Mouse (Mus musculus): ENCODE data around the gene Atat1.

DNA sequence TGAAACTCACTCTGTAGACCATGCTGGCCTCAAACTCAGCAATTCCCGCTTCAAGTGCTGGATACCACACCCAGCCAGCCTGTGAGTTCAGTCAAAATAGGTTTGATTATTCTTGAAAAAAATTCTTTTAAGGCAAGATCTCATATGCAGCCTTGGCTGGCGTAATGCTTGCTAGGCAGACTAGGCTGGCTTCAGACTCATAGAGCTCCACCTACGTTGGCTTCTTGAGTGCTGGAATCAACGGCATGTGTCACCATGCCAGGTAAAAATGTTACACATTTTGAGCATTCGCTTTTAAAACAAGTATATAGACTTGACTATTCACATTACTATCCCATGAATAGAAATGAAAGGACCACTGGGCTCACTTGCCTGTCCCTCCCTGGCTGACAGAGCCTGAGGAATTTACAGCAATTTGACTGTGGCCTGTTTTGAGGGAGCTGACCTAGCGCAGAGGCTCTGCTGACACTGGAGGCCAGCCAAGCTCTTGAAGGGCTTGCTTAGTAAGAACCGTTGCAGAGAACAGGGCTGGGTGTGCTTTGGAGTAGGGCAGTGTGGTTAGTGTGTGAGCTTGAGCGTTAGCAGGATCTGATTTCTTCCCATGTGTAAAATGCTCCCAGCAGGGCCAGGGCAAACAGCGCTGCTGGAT is 6.4 kb downstream of the Atat1 start:
- TF ChIP-seq CTCF (IDR thresholded peaks at IDR 0.05; ENCODE audit: borderline replicate concordance, insufficient read depth, low read depth, low read length), result no peak
- no peak for TF ChIP-seq POLR2A (IDR thresholded peaks at IDR 0.05; ENCODE audit: borderline replicate concordance, insufficient read depth, low read length)

Measured in cerebellum, adult 2 months (tissue).